Mouse (Mus musculus): ENCODE data around the gene Mroh2a. TPM values are rescaled to one million over a fixed set of nuclear protein-coding genes. Genes with fewer than 3 reads are reported as not detected.

Mroh2a gene
- polyA plus RNA-seq, 1 experiment, result 0.14 TPM

GRCm38 (mm10) chr1:88230981-88231802, 4.4 kb downstream of the Mroh2a start:
- DNase-seq (ENCODE audit: low read depth), result no peak
- TF ChIP-seq CTCF (IDR thresholded peaks at IDR 0.05; ENCODE audit: borderline replicate concordance, extremely low read depth, insufficient read depth, insufficient read length), result no peak
- no peak for TF ChIP-seq POLR2A (IDR thresholded peaks at IDR 0.05; ENCODE audit: borderline replicate concordance, extremely low read depth, insufficient read depth, insufficient read length, poor library complexity, severe bottlenecking)

GRCm38 (mm10) chr1:88231803-88232499, 5.2 kb downstream of the Mroh2a start:
- TF ChIP-seq CTCF (IDR thresholded peaks at IDR 0.05; ENCODE audit: borderline replicate concordance, extremely low read depth, insufficient read depth, insufficient read length) (no peak), POLR2A (IDR thresholded peaks at IDR 0.05; ENCODE audit: borderline replicate concordance, extremely low read depth, insufficient read depth, insufficient read length, poor library complexity, severe bottlenecking) (no peak)
- DNase-seq (ENCODE audit: low read depth), result no peak

GRCm38 (mm10) chr1:88232664-88233380, 6.0 kb downstream of the Mroh2a start:
- no peak for DNase-seq (ENCODE audit: low read depth)
- TF ChIP-seq POLR2A (IDR thresholded peaks at IDR 0.05; ENCODE audit: borderline replicate concordance, extremely low read depth, insufficient read depth, insufficient read length, poor library complexity, severe bottlenecking) (no peak), CTCF (IDR thresholded peaks at IDR 0.05; ENCODE audit: borderline replicate concordance, extremely low read depth, insufficient read depth, insufficient read length) (no peak)

GRCm38 (mm10) chr1:88233421-88234247, 6.8 kb downstream of the Mroh2a start:
- TF ChIP-seq POLR2A (IDR thresholded peaks at IDR 0.05; ENCODE audit: borderline replicate concordance, extremely low read depth, insufficient read depth, insufficient read length, poor library complexity, severe bottlenecking), result no peak
- TF ChIP-seq CTCF (IDR thresholded peaks at IDR 0.05; ENCODE audit: borderline replicate concordance, extremely low read depth, insufficient read depth, insufficient read length), result no peak
- DNase-seq (ENCODE audit: low read depth), result no peak

- TF ChIP-seq POLR2A (IDR thresholded peaks at IDR 0.05; ENCODE audit: borderline replicate concordance, extremely low read depth, insufficient read depth, insufficient read length, poor library complexity, severe bottlenecking) (no peak), CTCF (IDR thresholded peaks at IDR 0.05; ENCODE audit: borderline replicate concordance, extremely low read depth, insufficient read depth, insufficient read length) (no peak)
- DNase-seq (ENCODE audit: low read depth), result no peak
Observed at GRCm38 (mm10) chr1:88234248-88234610, 7.4 kb downstream of the Mroh2a start.

GRCm38 (mm10) chr1:88234646-88235045, 7.9 kb downstream of the Mroh2a start:
- TF ChIP-seq CTCF (IDR thresholded peaks at IDR 0.05; ENCODE audit: borderline replicate concordance, extremely low read depth, insufficient read depth, insufficient read length), result no peak
- TF ChIP-seq POLR2A (IDR thresholded peaks at IDR 0.05; ENCODE audit: borderline replicate concordance, extremely low read depth, insufficient read depth, insufficient read length, poor library complexity, severe bottlenecking), result no peak

GRCm38 (mm10) chr1:88235046-88235893, 8.5 kb downstream of the Mroh2a start:
- DNase-seq (ENCODE audit: low read depth), result no peak

More at GRCm38 (mm10) chr1:88234646-88235045, 7.9 kb downstream of the Mroh2a start:
- DNase-seq (ENCODE audit: low read depth), result no peak

GRCm38 (mm10) chr1:88235894-88236415, 9.2 kb downstream of the Mroh2a start:
- DNase-seq (ENCODE audit: low read depth), result no peak
- TF ChIP-seq CTCF (IDR thresholded peaks at IDR 0.05; ENCODE audit: borderline replicate concordance, extremely low read depth, insufficient read depth, insufficient read length), result no peak
- no peak for TF ChIP-seq POLR2A (IDR thresholded peaks at IDR 0.05; ENCODE audit: borderline replicate concordance, extremely low read depth, insufficient read depth, insufficient read length, poor library complexity, severe bottlenecking)

More at GRCm38 (mm10) chr1:88235046-88235893, 8.5 kb downstream of the Mroh2a start:
- no peak for TF ChIP-seq CTCF (IDR thresholded peaks at IDR 0.05; ENCODE audit: borderline replicate concordance, extremely low read depth, insufficient read depth, insufficient read length)
- no peak for TF ChIP-seq POLR2A (IDR thresholded peaks at IDR 0.05; ENCODE audit: borderline replicate concordance, extremely low read depth, insufficient read depth, insufficient read length, poor library complexity, severe bottlenecking)

- TF ChIP-seq CTCF (IDR thresholded peaks at IDR 0.05; ENCODE audit: borderline replicate concordance, extremely low read depth, insufficient read depth, insufficient read length), result no peak
- no peak for TF ChIP-seq POLR2A (IDR thresholded peaks at IDR 0.05; ENCODE audit: borderline replicate concordance, extremely low read depth, insufficient read depth, insufficient read length, poor library complexity, severe bottlenecking)
- no peak for DNase-seq (ENCODE audit: low read depth)
Observed at GRCm38 (mm10) chr1:88237311-88237710, 10.5 kb downstream of the Mroh2a start.

All from brain, embryonic 14.5 days (tissue).